Mouse (Mus musculus) liver, postnatal 0 days (tissue): ENCODE results near the gene Myo7a. TPM values are rescaled to one million over a fixed set of nuclear protein-coding genes. Genes with fewer than 3 reads are reported as not detected.

ENCODE experiments used
- ATAC-seq: fragments of 200-750 bp; cut with Nextera tagmentation; 2 replicates; pipeline ENCODE4 v1.8.0; 2017; ENCODE audit warnings: mild to moderate bottlenecking, moderate library complexity
- DNase-seq: peaks from one replicate; pipeline ENCODE4 v3.0.0-alpha.2; 2016
- H3K27ac ChIP-seq: fragments of 300-500 bp; sonication (generic); 2 replicates; pipeline ENCODE4 v1.5.1; 2014; ENCODE audit warnings: antibody characterized with exemption, moderate library complexity, mild to moderate bottlenecking, low read depth
- H3K27me3 ChIP-seq: fragments of 300-500 bp; sonication (generic); 2 replicates; pipeline ENCODE4 v1.6.1; 2014; ENCODE audit warnings: low read length, control low read depth, mixed read lengths; ENCODE audit not compliant: insufficient read depth
- H3K36me3 ChIP-seq: fragments of 300-500 bp; sonication (generic); replicated peaks from 2 replicates; pipeline ENCODE4 v1.6.1; 2014; ENCODE audit warnings: mild to moderate bottlenecking, control low read depth, low read length, moderate library complexity, mixed read lengths; ENCODE audit not compliant: insufficient read depth
- H3K4me1 ChIP-seq: fragments of 300-500 bp; sonication (generic); 2 replicates; pipeline ENCODE4 v1.6.1; 2014; ENCODE audit warnings: antibody characterized with exemption, mild to moderate bottlenecking, control low read depth; ENCODE audit not compliant: insufficient read depth
- H3K4me2 ChIP-seq: fragments of 300-500 bp; sonication (generic); 2 replicates; pipeline ENCODE4 v1.6.1; 2014; ENCODE audit warnings: low read depth, mild to moderate bottlenecking, low read length, moderate library complexity, mixed read lengths
- H3K4me3 ChIP-seq: fragments of 300-500 bp; sonication (generic); 2 replicates; pipeline ENCODE4 v1.5.1; 2014; ENCODE audit warnings: low read depth, low read length
- H3K9ac ChIP-seq: fragments of 300-500 bp; sonication (generic); replicated peaks from 2 replicates; pipeline ENCODE4 v1.6.1; 2014; ENCODE audit warnings: mild to moderate bottlenecking, moderate library complexity
- H3K9me3 ChIP-seq: fragments of 300-500 bp; sonication (generic); 2 replicates; pipeline ENCODE4 v1.6.1; 2016; ENCODE audit warnings: mild to moderate bottlenecking, control low read depth, low read length, mixed read lengths
- CTCF ChIP-seq: sonication (generic); IDR thresholded peaks from 2 replicates; pipeline ENCODE4 v1.5.1; 2016; ENCODE audit warnings: antibody characterized with exemption, low read depth
- EP300 ChIP-seq: IDR thresholded peaks from 2 replicates; pipeline ENCODE4 v1.6.1; 2016; ENCODE audit warnings: antibody characterized with exemption, low read depth, mild to moderate bottlenecking
- WGBS: fragments of 180-500 bp; shearing (Covaris S2); extraction: QIAGEN DNeasy Blood & Tissue Kit; methylation state at CpG from one replicate; pipeline ENCODE4 v1.1.7; 2014; ENCODE audit not compliant: insufficient replicate concordance; 5-methylcytosine and 5-hydroxymethylcytosine counted together
- polyA plus RNA-seq: library from polyadenylated mRNA; unstranded; fragments of >200 nt; fragmentation: Nextera tagmentation; extraction: Ambion mirVana; gene quantifications from 2 replicates; pipeline ENCODE4 v1.2.1, GENCODE M21; 2015

Myo7a gene
- polyA plus RNA-seq, 1 experiment from 2014 or later: 7.6 TPM

DNA sequence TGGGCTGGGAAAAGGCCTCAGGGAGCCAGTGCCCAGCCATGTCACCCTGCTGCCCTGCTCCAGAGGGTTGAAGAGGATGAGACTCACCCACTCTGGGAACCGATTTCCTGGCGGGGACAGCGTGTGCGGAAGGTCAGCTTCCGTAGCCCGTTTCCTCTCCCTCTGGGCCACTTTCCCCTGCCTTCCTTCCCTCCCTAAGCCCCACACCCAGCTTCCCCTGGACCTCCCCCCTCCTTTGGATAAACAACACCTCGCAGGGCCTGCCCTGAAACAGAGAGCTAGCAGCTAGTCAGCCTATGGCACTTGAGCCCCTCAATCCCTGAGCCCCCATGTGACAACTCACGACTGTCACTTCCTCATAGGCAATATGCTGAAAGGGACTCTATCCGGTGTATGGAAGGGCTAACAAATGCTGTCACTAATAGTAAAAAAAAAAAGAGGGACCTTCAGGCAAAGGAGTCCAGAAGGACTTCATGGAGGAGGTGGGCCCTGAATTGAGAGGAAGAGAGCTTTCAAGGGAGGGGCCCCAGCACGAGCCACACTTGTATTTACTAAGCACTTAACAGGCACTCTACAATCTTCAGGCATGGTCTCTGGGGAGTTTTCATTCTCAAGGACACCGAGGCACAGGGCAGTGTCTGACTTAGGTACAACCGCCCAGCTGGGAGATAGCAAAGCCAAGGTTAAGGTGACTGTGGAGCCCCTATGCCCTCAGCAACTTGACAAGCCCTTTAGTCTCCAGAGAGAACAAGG is 34.6 kb downstream of the Myo7a start:
- whole genome bisulfite sequencing: 15% methylated on average over 12 of the region's 12 CpGs
- peak overlapping the region; percentile 53 for H3K9ac ChIP-seq
- peaks cover 5% of the 10 kb centered on the region for H3K4me1 ChIP-seq
- H3K4me2 ChIP-seq: peak overlapping the region; percentile 67
- peaks cover 7% of the 10 kb centered on the region; the same call in 1 of the 2 replicates for H3K36me3 ChIP-seq
- TF ChIP-seq EP300 (no peak), CTCF (no peak)
- no peaks in the 10 kb centered on the region for H3K27me3 ChIP-seq
- peak overlapping the region; percentile 43 for H3K4me3 ChIP-seq
- peak overlapping the region; percentile 58 for H3K27ac ChIP-seq
- DNase-seq (no peak), ATAC-seq (peak; percentile 23)
- H3K9me3 ChIP-seq: no peaks in the 10 kb centered on the region

DNA sequence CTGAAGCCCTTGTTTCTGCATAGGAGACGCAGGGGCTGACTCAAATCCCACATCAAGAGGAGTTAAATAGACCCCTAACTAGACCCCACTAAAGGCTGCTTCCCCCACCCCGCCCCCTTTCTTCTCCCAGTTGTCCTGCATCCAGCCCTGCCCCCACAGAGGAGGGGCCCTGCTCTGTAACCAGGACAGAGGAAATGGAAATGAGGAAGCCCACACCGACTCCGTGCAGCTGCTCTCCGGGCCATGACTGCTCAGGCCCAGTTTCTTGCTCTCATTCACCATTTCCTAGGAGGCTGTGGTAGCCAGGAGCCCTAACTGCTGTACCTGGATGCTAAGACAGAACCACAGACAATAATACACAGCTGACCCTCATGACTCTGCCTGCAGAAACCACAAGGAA is 36.9 kb downstream of the Myo7a start:
- Histone ChIP-seq H3K36me3 (peaks cover 26% of the 10 kb centered on the region), H3K9me3 (no peaks in the 10 kb centered on the region), H3K27ac (peak overlapping the region; percentile 16; the same call in 1 of the 2 replicates), H3K4me3 (no peak overlapping the region), H3K4me1 (peaks cover 5% of the 10 kb centered on the region), H3K4me2 (peak overlapping the region; percentile 44), H3K27me3 (no peaks in the 10 kb centered on the region), H3K9ac (no peak overlapping the region)
- WGBS: 23% methylated on average over 5 of the region's 5 CpGs
- no peak for TF ChIP-seq CTCF
- TF ChIP-seq EP300: no peak
- ATAC-seq (no peak), DNase-seq (peak; percentile 43)

DNA sequence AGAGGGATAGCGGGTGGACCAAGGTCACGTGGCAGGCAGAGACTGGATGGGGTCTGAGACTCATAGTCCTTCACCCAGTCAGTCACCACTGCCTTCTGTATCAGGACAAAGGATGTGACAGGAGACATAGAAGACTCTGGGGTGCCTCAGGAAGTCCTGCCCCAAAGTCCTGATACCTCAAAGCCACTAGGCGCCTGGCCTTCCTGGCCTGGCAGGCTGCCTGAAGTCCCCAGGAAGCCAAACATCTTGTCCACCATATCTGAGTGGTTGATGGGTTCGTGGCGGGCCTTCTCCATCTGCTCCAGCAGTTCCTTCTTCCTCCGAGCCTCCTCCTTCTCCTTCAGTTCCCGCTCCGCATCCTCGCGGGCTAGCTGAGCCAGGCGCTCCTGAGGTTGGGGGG is 41.9 kb downstream of the Myo7a start:
- ATAC-seq: 0 out of 2 replicates have a peak, but pooled peaks have one; percentile 15
- Histone ChIP-seq H3K36me3 (peaks cover 48% of the 10 kb centered on the region), H3K9ac (no peak overlapping the region), H3K4me1 (no peaks in the 10 kb centered on the region), H3K27me3 (no peaks in the 10 kb centered on the region), H3K4me2 (no peak overlapping the region), H3K9me3 (no peaks in the 10 kb centered on the region), H3K27ac (no peak overlapping the region), H3K4me3 (no peak overlapping the region)
- no peak for DNase-seq
- TF ChIP-seq EP300 (no peak), CTCF (no peak)
- WGBS: 77% methylated on average over 11 of the region's 11 CpGs

DNA sequence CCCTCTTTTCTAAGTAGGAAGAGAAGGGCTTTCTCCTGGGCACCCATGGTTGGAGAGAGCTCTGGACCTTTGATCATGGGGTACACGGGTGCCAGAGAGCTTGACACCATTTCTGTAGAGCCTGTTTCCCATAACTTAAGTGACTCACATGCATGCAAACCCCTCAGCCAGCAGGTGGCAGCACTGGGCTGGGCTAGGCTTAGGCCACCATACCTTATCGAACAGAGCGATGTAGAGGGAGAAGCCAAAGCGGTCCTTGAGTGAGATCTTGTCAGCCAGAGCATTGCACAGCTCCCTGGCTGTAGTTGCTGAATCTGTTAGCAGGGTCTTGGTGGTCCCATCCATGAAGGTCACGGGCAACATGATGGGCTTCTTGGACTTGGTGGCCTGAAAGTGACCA is 47.7 kb downstream of the Myo7a start:
- Histone ChIP-seq H3K27ac (no peak overlapping the region), H3K27me3 (no peaks in the 10 kb centered on the region), H3K4me1 (no peaks in the 10 kb centered on the region; the same call in 1 of the 2 replicates), H3K36me3 (peaks cover 44% of the 10 kb centered on the region), H3K4me3 (no peak overlapping the region), H3K9ac (no peak overlapping the region), H3K9me3 (no peaks in the 10 kb centered on the region), H3K4me2 (no peak overlapping the region)
- WGBS: 24% methylated on average over 5 of the region's 5 CpGs
- DNase-seq (peak; percentile 91), ATAC-seq (peak; percentile 56)
- peak; percentile 99 for TF ChIP-seq CTCF
- no peak for TF ChIP-seq EP300

DNA sequence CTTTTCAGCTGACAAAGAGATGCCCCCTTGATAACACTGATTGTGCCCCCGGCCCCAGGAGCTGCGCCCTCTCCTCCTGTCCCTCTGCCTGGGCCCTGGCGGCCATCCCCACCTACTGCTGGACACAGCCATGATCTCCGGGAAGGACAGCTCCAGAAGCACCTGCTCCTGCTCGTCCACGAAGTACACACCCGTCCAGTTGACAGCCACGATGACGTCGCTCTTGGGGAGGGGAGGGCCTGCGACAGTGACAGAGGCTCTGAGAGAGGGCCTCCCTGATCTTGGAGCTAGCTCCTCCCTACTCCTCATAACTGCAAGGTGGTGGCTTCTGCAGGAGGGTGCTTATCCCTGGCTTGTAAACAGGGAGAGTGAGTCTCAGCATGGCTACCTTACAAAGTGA is 53.1 kb downstream of the Myo7a start:
- Histone ChIP-seq H3K4me1 (no peaks in the 10 kb centered on the region), H3K9ac (no peak overlapping the region), H3K4me2 (no peak overlapping the region), H3K27ac (no peak overlapping the region), H3K4me3 (no peak overlapping the region), H3K27me3 (no peaks in the 10 kb centered on the region), H3K36me3 (peaks cover 58% of the 10 kb centered on the region), H3K9me3 (no peaks in the 10 kb centered on the region)
- ATAC-seq (no peak), DNase-seq (no peak)
- no peak for TF ChIP-seq EP300
- no peak for TF ChIP-seq CTCF
- WGBS: 75% methylated on average over 11 of the region's 11 CpGs

DNA sequence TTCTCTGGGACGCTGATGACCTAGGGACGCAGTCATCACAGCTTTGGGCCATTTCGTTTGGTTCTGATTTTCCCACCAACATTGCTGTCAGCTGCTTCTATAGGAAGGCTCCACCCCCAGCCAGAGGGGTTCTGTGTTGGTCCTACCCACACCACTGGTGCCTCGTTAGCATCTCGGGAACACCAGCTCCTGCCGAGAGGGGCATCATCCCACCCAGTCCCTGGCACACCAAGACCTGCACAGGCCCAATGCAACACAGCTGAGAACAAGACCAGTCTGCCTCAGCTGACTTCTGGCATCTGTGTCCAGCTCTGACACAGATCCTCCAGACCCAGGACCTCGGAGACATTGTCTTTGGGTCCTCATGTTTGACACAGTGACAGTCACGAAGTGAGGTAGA is 64.4 kb downstream of the Myo7a start:
- no peak overlapping the region for H3K4me2 ChIP-seq
- H3K27ac ChIP-seq: no peak overlapping the region
- H3K9ac ChIP-seq: no peak overlapping the region
- H3K36me3 ChIP-seq: peaks cover 44% of the 10 kb centered on the region
- TF ChIP-seq CTCF (no peak), EP300 (no peak)
- 88% methylated on average over 8 of the region's 8 CpGs for WGBS
- H3K4me3 ChIP-seq: no peak overlapping the region
- H3K4me1 ChIP-seq: no peaks in the 10 kb centered on the region
- no peaks in the 10 kb centered on the region for H3K9me3 ChIP-seq
- ATAC-seq: no peak
- no peak for DNase-seq
- no peaks in the 10 kb centered on the region for H3K27me3 ChIP-seq
